Mouse (Mus musculus): Measurements from ENCODE around the gene Map1b. TPM values are rescaled to one million over a fixed set of nuclear protein-coding genes. Genes with fewer than 3 reads are reported as not detected.

Map1b gene
- polyA plus RNA-seq, 1 experiment from 2014 or later: 116 TPM

- 93% methylated on average over 6 of the region's 6 CpGs for WGBS
- H3K27ac ChIP-seq: no peak overlapping the region
- H3K36me3 ChIP-seq: no peaks in the 10 kb centered on the region
- no peaks in the 10 kb centered on the region for H3K4me1 ChIP-seq (replicated peaks)
- no peak overlapping the region for H3K4me3 ChIP-seq (replicated peaks)
- no peak overlapping the region for H3K9ac ChIP-seq
- H3K4me2 ChIP-seq (replicated peaks): no peak overlapping the region
- H3K27me3 ChIP-seq (replicated peaks): no peaks in the 10 kb centered on the region
- no peak for ATAC-seq
- H3K9me3 ChIP-seq: no peaks in the 10 kb centered on the region
Observed at GRCm38 (mm10) chr13:99385911-99386310, 130.4 kb downstream of the Map1b start.

GRCm38 (mm10) chr13:99384555-99385203 lies 131.7 kb downstream of the Map1b start:
- ATAC-seq: no peak
- Histone ChIP-seq H3K9ac (no peak overlapping the region), H3K27me3 (replicated peaks) (no peaks in the 10 kb centered on the region), H3K9me3 (no peaks in the 10 kb centered on the region), H3K4me1 (replicated peaks) (no peaks in the 10 kb centered on the region), H3K4me3 (replicated peaks) (no peak overlapping the region), H3K27ac (no peak overlapping the region; the same call in 1 of the 2 replicates), H3K4me2 (replicated peaks) (no peak overlapping the region), H3K36me3 (no peaks in the 10 kb centered on the region)
- 78% methylated on average over 7 of the region's 7 CpGs for WGBS

GRCm38 (mm10) chr13:99382373-99382772 lies 134.0 kb downstream of the Map1b start:
- no peak for ATAC-seq
- 65% methylated on average over 6 of the region's 6 CpGs for WGBS

GRCm38 (mm10) chr13:99378223-99378622 lies 138.1 kb downstream of the Map1b start:
- H3K4me3 ChIP-seq (replicated peaks): no peak overlapping the region
- 89% methylated on average over 1 of the region's 1 CpGs for WGBS
- no peaks in the 10 kb centered on the region for H3K36me3 ChIP-seq
- no peaks in the 10 kb centered on the region for H3K27me3 ChIP-seq (replicated peaks)
- H3K4me1 ChIP-seq (replicated peaks): no peaks in the 10 kb centered on the region
- H3K9me3 ChIP-seq: no peaks in the 10 kb centered on the region
- no peak overlapping the region for H3K27ac ChIP-seq
- no peak for ATAC-seq
- no peak overlapping the region for H3K4me2 ChIP-seq (replicated peaks)
- no peak overlapping the region for H3K9ac ChIP-seq

More at GRCm38 (mm10) chr13:99382373-99382772, 134.0 kb downstream of the Map1b start:
- no peak overlapping the region for H3K4me2 ChIP-seq (replicated peaks)
- H3K4me1 ChIP-seq (replicated peaks): no peaks in the 10 kb centered on the region
- H3K27ac ChIP-seq: no peak overlapping the region
- H3K9ac ChIP-seq: no peak overlapping the region
- no peak overlapping the region for H3K4me3 ChIP-seq (replicated peaks)
- H3K27me3 ChIP-seq (replicated peaks): no peaks in the 10 kb centered on the region
- H3K36me3 ChIP-seq: no peaks in the 10 kb centered on the region
- no peaks in the 10 kb centered on the region for H3K9me3 ChIP-seq

- Histone ChIP-seq H3K9ac (no peak overlapping the region), H3K36me3 (no peaks in the 10 kb centered on the region), H3K27me3 (replicated peaks) (no peaks in the 10 kb centered on the region), H3K4me3 (replicated peaks) (no peak overlapping the region), H3K4me1 (replicated peaks) (no peaks in the 10 kb centered on the region), H3K9me3 (no peaks in the 10 kb centered on the region), H3K4me2 (replicated peaks) (no peak overlapping the region), H3K27ac (no peak overlapping the region)
- WGBS: 82% methylated on average over 6 of the region's 6 CpGs
- ATAC-seq: no peak
Observed at GRCm38 (mm10) chr13:99377055-99377454, 139.3 kb downstream of the Map1b start.

GRCm38 (mm10) chr13:99375550-99375949 lies 140.8 kb downstream of the Map1b start:
- no peak overlapping the region for H3K4me3 ChIP-seq (replicated peaks)
- peak; percentile 41; the same call in 1 of the 2 replicates for ATAC-seq
- 36% methylated on average over 6 of the region's 6 CpGs for WGBS

GRCm38 (mm10) chr13:99374191-99374590 lies 142.1 kb downstream of the Map1b start:
- Histone ChIP-seq H3K9ac (no peak overlapping the region), H3K4me1 (replicated peaks) (no peaks in the 10 kb centered on the region), H3K27ac (0 out of 2 replicates have a peak overlapping the region, but pooled peaks have one; percentile 22), H3K36me3 (no peaks in the 10 kb centered on the region), H3K27me3 (replicated peaks) (no peaks in the 10 kb centered on the region), H3K9me3 (no peaks in the 10 kb centered on the region), H3K4me3 (replicated peaks) (no peak overlapping the region), H3K4me2 (replicated peaks) (no peak overlapping the region)
- 43% methylated on average over 4 of the region's 4 CpGs for WGBS
- no peak for ATAC-seq

More at GRCm38 (mm10) chr13:99375550-99375949, 140.8 kb downstream of the Map1b start:
- Histone ChIP-seq H3K4me1 (replicated peaks) (no peaks in the 10 kb centered on the region), H3K27ac (no peak overlapping the region), H3K4me2 (replicated peaks) (no peak overlapping the region), H3K9me3 (no peaks in the 10 kb centered on the region), H3K27me3 (replicated peaks) (no peaks in the 10 kb centered on the region), H3K9ac (no peak overlapping the region), H3K36me3 (no peaks in the 10 kb centered on the region)

GRCm38 (mm10) chr13:99373684-99374083 lies 142.7 kb downstream of the Map1b start:
- WGBS: 66% methylated on average over 7 of the region's 7 CpGs
- no peak overlapping the region for H3K4me2 ChIP-seq (replicated peaks)
- no peak overlapping the region for H3K27ac ChIP-seq
- no peak overlapping the region for H3K9ac ChIP-seq
- H3K27me3 ChIP-seq (replicated peaks): no peaks in the 10 kb centered on the region
- H3K9me3 ChIP-seq: no peaks in the 10 kb centered on the region
- no peaks in the 10 kb centered on the region for H3K36me3 ChIP-seq
- H3K4me3 ChIP-seq (replicated peaks): no peak overlapping the region
- H3K4me1 ChIP-seq (replicated peaks): no peaks in the 10 kb centered on the region
- ATAC-seq: no peak

Other genes with a start within 250 kb of the Map1b start
- 54.8 and 62.3 TPM in 2 replicates for gene Ptcd2, start 171.8 kb downstream of the Map1b start, polyA plus RNA-seq (2015; fragmentation: Nextera tagmentation; extraction: Ambion mirVana)
- 71.4 and 72.2 TPM in 2 replicates for gene Mrps27, start 171.8 kb downstream of the Map1b start, polyA plus RNA-seq (2015; fragmentation: Nextera tagmentation; extraction: Ambion mirVana)

Data from intestine, embryonic 15.5 days (tissue).